Mouse (Mus musculus) thymus, adult 2 months (tissue): ENCODE measurements at regions not wholly inside any gene's neighbourhood (a gene's known extent, or its start where the extent isn't known, plus 50 kb on each side); places are given as distances from the start of the nearest gene placed in this dataset.

Experiments
- DNase-seq: peaks from one replicate; pipeline ENCODE4 v3.0.0; 2021
- H3K27ac ChIP-seq: fragments of 200-500 bp; 2 replicates; pipeline ENCODE4 v1.5.1; 2012; ENCODE audit warnings: low read length, control low read depth; ENCODE audit not compliant: control insufficient read depth, insufficient read depth
- H3K27me3 ChIP-seq: fragments of 200-500 bp; 2 replicates; pipeline ENCODE4 v1.6.1; 2012; ENCODE audit warnings: mild to moderate bottlenecking, low read length, moderate library complexity, mixed read lengths; ENCODE audit not compliant: control insufficient read depth, insufficient read depth
- H3K36me3 ChIP-seq: fragments of 200-500 bp; 2 replicates; pipeline ENCODE4 v1.6.1; 2012; ENCODE audit warnings: mild to moderate bottlenecking, low read length, moderate library complexity; ENCODE audit not compliant: control insufficient read depth, insufficient read depth
- H3K4me1 ChIP-seq: fragments of 200-500 bp; replicated peaks from 2 replicates; pipeline ENCODE4 v1.6.1; 2012; ENCODE audit warnings: low read length; ENCODE audit not compliant: control insufficient read depth, insufficient read depth
- H3K4me3 ChIP-seq: fragments of 200-500 bp; 2 replicates; pipeline ENCODE4 v1.5.1; 2012; ENCODE audit warnings: mild to moderate bottlenecking, low read length, control low read depth, moderate library complexity; ENCODE audit not compliant: control insufficient read depth, insufficient read depth
- CTCF ChIP-seq: fragments of 200-500 bp; IDR thresholded peaks from 2 replicates; pipeline ENCODE4 v1.5.1; 2012; ENCODE audit warnings: mild to moderate bottlenecking, control low read depth, low read length, moderate library complexity, borderline replicate concordance; ENCODE audit not compliant: control insufficient read depth, poor library complexity, insufficient read depth; ENCODE audit errors: extremely low read depth
- POLR2A ChIP-seq: fragments of 200-500 bp; IDR thresholded peaks from 2 replicates; pipeline ENCODE4 v1.6.1; 2012; ENCODE audit warnings: mild to moderate bottlenecking, low read length, control low read depth, moderate library complexity; ENCODE audit not compliant: control insufficient read depth, poor library complexity, insufficient read depth; ENCODE audit errors: extremely low read depth
- WGBS: fragments of 180-500 bp; shearing (Covaris S2); methylation state at CpG from one replicate; pipeline ENCODE4 v1.1.7; 2018; 5-methylcytosine and 5-hydroxymethylcytosine counted together

DNA sequence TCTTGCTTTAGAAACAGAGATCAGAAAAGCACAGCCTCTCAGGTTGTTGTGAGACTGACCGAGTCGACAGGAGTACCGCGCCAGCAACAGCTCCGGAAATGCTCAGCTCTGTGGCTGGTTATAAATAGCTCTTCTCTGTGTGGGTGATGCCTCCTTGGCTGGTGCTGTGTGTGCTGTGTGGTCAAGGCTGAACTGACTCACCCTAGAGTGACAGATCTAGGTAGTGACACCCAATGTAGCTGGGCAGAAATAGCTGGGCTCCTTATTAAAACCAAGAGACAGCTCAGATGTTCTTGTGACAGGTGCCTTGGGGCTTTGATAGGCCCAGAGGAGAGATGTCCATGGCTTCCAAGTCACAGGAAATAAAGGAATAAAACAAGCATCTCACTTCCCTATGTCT is 220.7 kb downstream of the 4933412E24Rik start:
- TF ChIP-seq CTCF: no peak
- no peak for TF ChIP-seq POLR2A
- H3K36me3 ChIP-seq: no peaks in the 10 kb centered on the region
- peak; percentile 37 for DNase-seq
- no peaks in the 10 kb centered on the region for H3K27me3 ChIP-seq
- 6% methylated on average over 5 of the region's 5 CpGs for WGBS
- peaks cover 26% of the 10 kb centered on the region for H3K4me1 ChIP-seq
- H3K27ac ChIP-seq: no peak overlapping the region
- H3K4me3 ChIP-seq: no peak overlapping the region

- Histone ChIP-seq H3K4me1 (peaks cover 26% of the 10 kb centered on the region), H3K4me3 (no peak overlapping the region), H3K27ac (no peak overlapping the region), H3K27me3 (no peaks in the 10 kb centered on the region), H3K36me3 (no peaks in the 10 kb centered on the region)
- TF ChIP-seq POLR2A (no peak), CTCF (no peak)
- WGBS: 94% methylated on average over 6 of the region's 6 CpGs
- no peak for DNase-seq
These were observed 221.5 kb downstream of the 4933412E24Rik start for GRCm38 (mm10) chr15:59794871-59795270.

DNA sequence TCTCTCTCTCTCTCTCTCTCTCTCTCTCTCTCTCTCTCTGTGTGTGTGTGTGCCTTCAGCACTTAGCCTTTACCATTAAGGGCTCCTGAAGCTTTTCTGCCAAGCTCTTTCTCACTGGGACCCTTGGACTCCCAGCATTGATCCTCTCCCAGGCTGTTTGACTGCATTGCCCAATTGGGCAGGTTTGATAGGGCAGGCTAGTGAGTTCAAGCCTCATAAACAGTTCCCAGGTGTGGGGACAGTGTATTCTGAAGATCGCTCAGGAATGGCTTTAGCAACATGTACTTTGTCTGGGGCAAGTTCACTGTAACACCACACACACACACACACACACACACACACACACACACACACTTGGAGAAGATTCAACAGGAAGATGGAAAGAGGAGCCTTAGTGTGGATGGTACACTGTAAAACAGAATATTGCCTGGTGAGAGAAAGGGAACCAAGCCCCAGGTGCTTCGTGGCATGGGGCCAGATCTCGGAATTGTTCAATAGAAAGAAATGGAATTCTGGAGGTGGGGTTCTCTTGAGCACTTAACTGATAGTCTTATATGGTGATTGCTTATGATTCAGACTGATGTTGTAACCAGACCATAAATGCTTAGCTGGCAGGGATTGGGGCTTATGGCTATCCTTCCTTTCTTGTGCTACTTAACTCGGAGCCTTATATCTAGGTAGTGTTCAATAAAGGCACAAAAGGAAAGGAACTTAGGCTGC is 229.5 kb downstream of the 4933412E24Rik start:
- no peak for TF ChIP-seq CTCF
- TF ChIP-seq POLR2A: no peak
- Histone ChIP-seq H3K36me3 (no peaks in the 10 kb centered on the region), H3K27me3 (no peaks in the 10 kb centered on the region), H3K4me1 (no peaks in the 10 kb centered on the region), H3K27ac (no peak overlapping the region), H3K4me3 (no peak overlapping the region)
- 91% methylated on average over 4 of the region's 4 CpGs for WGBS
- no peak for DNase-seq

GRCm38 (mm10) chr15:59785981-59786380 is 230.4 kb downstream of the 4933412E24Rik start:
- Histone ChIP-seq H3K27me3 (no peaks in the 10 kb centered on the region), H3K4me3 (no peak overlapping the region), H3K4me1 (no peaks in the 10 kb centered on the region), H3K36me3 (no peaks in the 10 kb centered on the region), H3K27ac (no peak overlapping the region)
- WGBS: 96% methylated on average over 5 of the region's 5 CpGs
- no peak for TF ChIP-seq CTCF
- TF ChIP-seq POLR2A: no peak
- no peak for DNase-seq

DNA sequence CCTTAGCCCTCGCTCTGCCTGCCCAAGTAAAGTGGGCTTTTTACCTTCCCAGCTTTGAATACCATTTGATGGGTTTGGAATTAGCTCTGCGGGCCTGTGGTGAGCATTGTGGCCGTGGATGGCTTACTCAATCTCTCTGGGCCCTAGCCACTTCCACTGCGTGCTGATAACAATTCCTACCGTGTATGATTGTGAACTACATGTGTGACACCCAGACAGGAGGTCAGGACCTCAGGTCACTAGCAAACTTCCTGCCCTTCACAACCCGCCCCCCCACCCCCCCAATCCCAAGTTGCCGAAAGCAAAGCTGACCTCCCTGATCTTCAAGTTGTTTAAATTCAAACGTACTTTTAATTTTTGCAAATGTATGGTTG is 231.9 kb downstream of the 4933412E24Rik start:
- no peaks in the 10 kb centered on the region for H3K27me3 ChIP-seq
- H3K36me3 ChIP-seq: no peaks in the 10 kb centered on the region
- TF ChIP-seq POLR2A: no peak
- 86% methylated on average over 8 of the region's 8 CpGs for WGBS
- H3K4me1 ChIP-seq: no peaks in the 10 kb centered on the region
- no peak overlapping the region for H3K27ac ChIP-seq
- no peak for DNase-seq
- no peak overlapping the region for H3K4me3 ChIP-seq

- DNase-seq: no peak
These were observed 232.4 kb downstream of the 4933412E24Rik start for GRCm38 (mm10) chr15:59783782-59784555.

DNA sequence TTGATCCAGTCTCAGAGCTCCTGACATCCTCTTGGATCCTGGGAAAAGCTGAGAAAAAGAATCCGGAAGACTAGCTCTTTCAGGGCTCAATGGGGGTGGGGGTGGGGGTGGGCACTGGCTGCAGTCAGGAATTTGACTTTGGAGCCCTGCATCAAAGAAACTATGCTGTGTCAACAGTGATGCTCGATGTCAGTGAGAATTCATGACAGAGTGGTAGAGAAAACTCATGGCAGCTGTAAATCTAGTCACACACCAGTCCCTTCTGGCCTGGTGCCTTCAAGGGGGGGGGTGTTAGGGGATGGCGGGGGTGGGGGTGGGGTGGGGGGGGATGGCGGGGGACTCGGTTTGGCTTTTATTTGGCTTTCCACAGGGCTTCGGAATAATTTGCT is 233.0 kb downstream of the 4933412E24Rik start:
- 61% methylated on average over 5 of the region's 6 CpGs for WGBS
- no peak overlapping the region for H3K4me3 ChIP-seq
- TF ChIP-seq POLR2A: no peak
- TF ChIP-seq CTCF: no peak
- H3K27ac ChIP-seq: no peak overlapping the region
- H3K36me3 ChIP-seq: no peaks in the 10 kb centered on the region
- H3K27me3 ChIP-seq: no peaks in the 10 kb centered on the region
- H3K4me1 ChIP-seq: no peaks in the 10 kb centered on the region
- no peak for DNase-seq

More at GRCm38 (mm10) chr15:59783782-59784555, 232.4 kb downstream of the 4933412E24Rik start:
- Histone ChIP-seq H3K4me3 (no peak overlapping the region), H3K27me3 (no peaks in the 10 kb centered on the region), H3K27ac (no peak overlapping the region), H3K4me1 (no peaks in the 10 kb centered on the region), H3K36me3 (no peaks in the 10 kb centered on the region)
- no peak for TF ChIP-seq POLR2A
- TF ChIP-seq CTCF: no peak
- WGBS: 71% methylated on average over 22 of the region's 22 CpGs
